Mouse (Mus musculus): ENCODE measurements around the gene Sorbs1. TPM values are rescaled to one million over a fixed set of nuclear protein-coding genes. Genes with fewer than 3 reads are reported as not detected.

Gene Sorbs1
- polyA plus RNA-seq, 1 experiment from 2014 or later = 79.4 TPM

DNA sequence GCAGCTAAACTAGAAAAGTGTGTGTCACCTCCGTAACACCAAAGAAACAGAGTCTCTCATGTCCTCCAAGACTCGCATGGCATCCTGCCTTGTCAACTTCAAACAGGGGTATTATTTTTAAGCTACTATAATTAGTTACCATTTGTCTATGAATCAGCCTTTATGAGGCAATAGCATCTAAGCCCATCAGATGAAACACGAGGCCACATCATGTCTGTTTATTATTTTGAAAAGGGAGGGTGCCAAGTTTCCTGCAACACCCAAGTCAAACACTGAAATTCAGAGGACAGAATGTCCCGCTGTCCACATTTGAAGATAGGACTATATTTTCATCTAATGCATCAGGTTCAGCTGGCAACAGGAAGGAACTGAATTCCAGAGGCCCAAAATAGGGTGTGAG lies 81.6 kb downstream of the Sorbs1 start:
- WGBS = 85% methylated on average over 4 of the region's 4 CpGs
- no peaks in the 10 kb centered on the region for H3K9me3 ChIP-seq
- H3K36me3 ChIP-seq = no peaks in the 10 kb centered on the region
- H3K4me2 ChIP-seq (replicated peaks) = no peak overlapping the region
- no peak overlapping the region for H3K4me3 ChIP-seq
- H3K27ac ChIP-seq (replicated peaks) = no peak overlapping the region
- no peak for ATAC-seq (ENCODE audit: low FRiP score, low read depth)
- H3K4me1 ChIP-seq = peaks cover 22% of the 10 kb centered on the region
- H3K27me3 ChIP-seq = no peaks in the 10 kb centered on the region
- H3K9ac ChIP-seq (replicated peaks) = no peak overlapping the region

DNA sequence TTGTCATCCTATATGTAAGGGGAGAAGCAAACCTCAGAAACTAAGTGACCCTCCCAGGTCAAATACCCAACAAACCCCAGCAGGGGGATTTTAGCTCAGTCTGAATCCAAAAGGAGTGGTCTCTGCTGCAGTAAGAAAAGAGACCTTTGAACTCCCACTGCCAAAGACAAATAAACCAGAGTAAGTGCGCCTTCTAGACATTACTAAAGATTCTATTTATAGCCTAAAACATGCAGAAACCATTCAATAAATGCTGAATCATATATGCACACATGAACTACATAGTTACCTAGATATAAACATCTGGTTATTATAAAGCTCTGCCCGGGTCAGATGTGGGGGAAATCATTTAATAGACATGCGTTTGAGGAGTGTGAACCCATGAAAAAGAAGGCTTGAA lies 84.0 kb downstream of the Sorbs1 start:
- no peak for ATAC-seq (ENCODE audit: low FRiP score, low read depth)
- H3K4me2 ChIP-seq (replicated peaks) = no peak overlapping the region
- H3K27ac ChIP-seq (replicated peaks) = no peak overlapping the region
- H3K4me3 ChIP-seq = no peak overlapping the region
- no peaks in the 10 kb centered on the region for H3K9me3 ChIP-seq
- no peaks in the 10 kb centered on the region for H3K36me3 ChIP-seq
- peaks cover 22% of the 10 kb centered on the region for H3K4me1 ChIP-seq
- H3K9ac ChIP-seq (replicated peaks) = no peak overlapping the region
- no peaks in the 10 kb centered on the region for H3K27me3 ChIP-seq
- WGBS = 78% methylated on average over 3 of the region's 3 CpGs

DNA sequence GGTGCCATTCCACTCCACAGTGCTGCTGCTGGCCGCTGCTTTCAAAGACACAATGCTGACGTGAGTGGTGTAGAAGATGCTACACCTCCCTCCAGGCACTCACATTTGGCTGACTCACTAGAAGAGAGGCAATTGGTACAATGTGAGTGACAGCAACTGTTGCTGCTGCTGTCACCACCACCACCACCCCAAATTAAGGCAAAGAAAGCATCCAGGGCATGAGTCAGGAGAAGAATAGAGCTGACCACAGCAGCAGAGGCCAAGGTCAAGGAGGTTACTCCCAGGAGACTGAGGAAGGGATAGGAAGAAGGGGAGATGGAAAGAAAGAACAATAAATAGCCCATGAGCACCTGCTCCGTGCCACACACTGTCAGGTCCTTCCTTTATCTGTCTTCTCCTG lies 84.4 kb downstream of the Sorbs1 start:
- Histone ChIP-seq H3K9ac (replicated peaks) (no peak overlapping the region), H3K4me1 (peaks cover 18% of the 10 kb centered on the region), H3K4me3 (no peak overlapping the region), H3K27me3 (no peaks in the 10 kb centered on the region), H3K36me3 (no peaks in the 10 kb centered on the region), H3K9me3 (no peaks in the 10 kb centered on the region), H3K4me2 (replicated peaks) (no peak overlapping the region), H3K27ac (replicated peaks) (no peak overlapping the region)
- WGBS = 79% methylated on average over 3 of the region's 3 CpGs
- ATAC-seq (ENCODE audit: low FRiP score, low read depth) = no peak

DNA sequence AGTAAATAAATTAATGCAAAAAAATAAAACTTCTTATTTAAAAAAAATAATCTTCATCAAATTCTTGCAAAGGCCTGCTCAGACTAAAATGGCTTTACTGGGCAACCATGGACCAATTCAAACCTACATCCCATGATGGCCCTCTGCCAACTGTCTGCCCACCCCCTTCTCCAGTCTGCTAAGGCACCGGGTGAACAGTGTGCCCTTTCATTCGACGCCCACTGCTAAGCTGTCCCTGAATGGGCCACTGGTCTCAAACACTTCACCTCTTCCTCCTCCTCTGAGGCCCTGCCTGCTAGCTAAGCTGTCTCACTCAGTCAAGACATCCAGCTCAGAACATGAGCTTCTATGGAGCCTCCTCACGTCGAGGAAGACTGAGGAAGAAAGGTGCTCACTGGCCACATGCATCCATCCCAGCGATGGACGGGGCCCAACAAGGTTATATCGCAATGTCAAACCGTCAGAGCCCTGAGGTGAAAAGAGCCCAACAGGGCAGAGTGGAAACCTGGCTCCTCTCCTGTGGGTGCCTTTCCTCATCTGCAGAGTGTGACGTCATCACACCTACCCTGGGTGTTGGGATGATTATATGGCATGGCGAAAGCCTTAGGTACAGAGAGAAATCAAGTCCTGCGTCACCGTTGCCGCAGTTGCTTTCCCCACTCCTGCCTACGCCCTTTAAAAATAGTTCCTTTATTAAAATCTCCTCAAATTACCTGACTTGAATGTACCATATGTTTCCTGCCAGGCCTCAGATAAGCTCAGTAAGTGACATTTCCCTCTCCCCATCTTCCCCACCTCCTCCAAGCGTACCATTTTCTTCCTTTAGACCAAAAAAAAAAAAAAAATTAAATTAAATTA lies 87.2 kb downstream of the Sorbs1 start:
- Histone ChIP-seq H3K4me2 (replicated peaks) (no peak overlapping the region), H3K27ac (replicated peaks) (no peak overlapping the region), H3K4me3 (no peak overlapping the region), H3K9me3 (no peaks in the 10 kb centered on the region), H3K27me3 (no peaks in the 10 kb centered on the region), H3K9ac (replicated peaks) (no peak overlapping the region), H3K36me3 (no peaks in the 10 kb centered on the region), H3K4me1 (peaks cover 7% of the 10 kb centered on the region; the same call in 1 of the 2 replicates)
- peak; percentile 73; the same call in 1 of the 2 replicates for ATAC-seq (ENCODE audit: low FRiP score, low read depth)
- WGBS = 83% methylated on average over 16 of the region's 16 CpGs

DNA sequence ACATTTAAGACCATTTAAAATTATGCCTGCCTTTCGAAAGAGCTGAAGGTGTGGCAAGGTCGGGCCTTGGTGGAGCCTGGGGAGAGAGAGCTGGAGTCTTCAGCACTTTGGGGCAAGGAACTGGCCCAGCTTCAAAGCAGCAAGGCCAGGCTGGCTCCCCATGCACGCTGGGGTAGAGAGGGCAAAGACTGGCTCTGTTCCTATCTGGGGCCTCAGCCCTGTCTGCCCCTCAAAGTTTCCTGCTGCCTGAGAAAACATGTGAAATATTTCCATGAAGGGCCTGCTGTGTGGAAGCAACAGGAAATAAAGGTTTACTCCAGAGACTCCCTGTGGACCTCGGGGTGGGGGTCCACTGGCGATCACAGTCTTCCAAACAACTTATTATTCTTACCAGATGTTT lies 88.3 kb downstream of the Sorbs1 start:
- H3K4me2 ChIP-seq (replicated peaks) = no peak overlapping the region
- 74% methylated on average over 5 of the region's 5 CpGs for WGBS
- H3K27me3 ChIP-seq = no peaks in the 10 kb centered on the region
- no peak for ATAC-seq (ENCODE audit: low FRiP score, low read depth)
- no peaks in the 10 kb centered on the region for H3K36me3 ChIP-seq
- no peaks in the 10 kb centered on the region for H3K9me3 ChIP-seq
- no peak overlapping the region for H3K27ac ChIP-seq (replicated peaks)
- no peak overlapping the region for H3K4me3 ChIP-seq
- H3K4me1 ChIP-seq = peaks cover 7% of the 10 kb centered on the region; the same call in 1 of the 2 replicates
- no peak overlapping the region for H3K9ac ChIP-seq (replicated peaks)

DNA sequence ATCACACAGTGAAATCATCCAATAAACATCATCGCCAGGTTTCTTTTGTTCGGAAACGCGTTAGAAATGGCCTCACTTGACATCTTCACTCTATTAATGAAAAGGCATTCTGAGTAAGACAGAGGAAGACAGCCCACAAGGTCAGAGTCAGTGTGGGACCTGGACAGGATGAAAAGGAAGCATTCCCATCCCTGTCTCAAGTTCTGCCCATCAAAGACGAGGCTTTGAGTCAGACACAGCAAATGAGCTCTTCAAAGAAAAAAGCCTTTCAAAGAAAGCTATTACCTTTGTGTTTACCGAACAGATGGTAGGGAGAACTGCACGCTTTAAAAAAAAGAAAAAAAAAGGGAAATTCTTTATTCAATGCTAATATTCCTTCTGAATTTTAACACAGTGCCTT lies 92.5 kb downstream of the Sorbs1 start:
- WGBS = 56% methylated on average over 7 of the region's 7 CpGs
- ATAC-seq (ENCODE audit: low FRiP score, low read depth) = no peak
- H3K4me2 ChIP-seq (replicated peaks) = no peak overlapping the region

DNA sequence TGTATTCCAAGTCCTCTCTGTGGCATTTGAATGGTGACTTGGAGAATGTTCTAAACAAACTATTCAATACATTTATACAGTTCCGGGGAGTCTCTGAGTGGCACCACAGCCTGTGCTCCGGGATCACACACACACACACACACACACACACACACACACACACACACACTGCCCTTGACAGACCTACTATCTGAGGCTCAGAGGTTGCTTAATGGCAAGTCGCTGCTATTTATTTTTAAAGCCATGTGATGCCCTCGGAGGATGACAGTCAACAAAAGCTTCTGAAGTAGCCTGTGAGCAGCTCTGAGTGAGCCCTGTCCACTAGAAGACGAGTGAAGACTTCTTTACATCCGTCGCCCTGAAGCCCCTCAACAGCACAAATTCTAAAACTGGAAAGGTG lies 94.3 kb downstream of the Sorbs1 start:
- no peaks in the 10 kb centered on the region for H3K27me3 ChIP-seq
- no peaks in the 10 kb centered on the region for H3K9me3 ChIP-seq
- H3K36me3 ChIP-seq = no peaks in the 10 kb centered on the region
- peaks cover 6% of the 10 kb centered on the region; the same call in 1 of the 2 replicates for H3K4me1 ChIP-seq
- no peak overlapping the region for H3K9ac ChIP-seq (replicated peaks)
- H3K27ac ChIP-seq (replicated peaks) = no peak overlapping the region
- WGBS = 79% methylated on average over 7 of the region's 7 CpGs
- H3K4me2 ChIP-seq (replicated peaks) = no peak overlapping the region
- no peak overlapping the region for H3K4me3 ChIP-seq
- ATAC-seq (ENCODE audit: low FRiP score, low read depth) = no peak

More for the DNA sequence above, 92.5 kb downstream of the Sorbs1 start:
- Histone ChIP-seq H3K27ac (replicated peaks) (no peak overlapping the region), H3K36me3 (no peaks in the 10 kb centered on the region), H3K4me3 (no peak overlapping the region), H3K9me3 (no peaks in the 10 kb centered on the region), H3K27me3 (no peaks in the 10 kb centered on the region), H3K4me1 (peaks cover 3% of the 10 kb centered on the region; the same call in 1 of the 2 replicates), H3K9ac (replicated peaks) (no peak overlapping the region)

DNA sequence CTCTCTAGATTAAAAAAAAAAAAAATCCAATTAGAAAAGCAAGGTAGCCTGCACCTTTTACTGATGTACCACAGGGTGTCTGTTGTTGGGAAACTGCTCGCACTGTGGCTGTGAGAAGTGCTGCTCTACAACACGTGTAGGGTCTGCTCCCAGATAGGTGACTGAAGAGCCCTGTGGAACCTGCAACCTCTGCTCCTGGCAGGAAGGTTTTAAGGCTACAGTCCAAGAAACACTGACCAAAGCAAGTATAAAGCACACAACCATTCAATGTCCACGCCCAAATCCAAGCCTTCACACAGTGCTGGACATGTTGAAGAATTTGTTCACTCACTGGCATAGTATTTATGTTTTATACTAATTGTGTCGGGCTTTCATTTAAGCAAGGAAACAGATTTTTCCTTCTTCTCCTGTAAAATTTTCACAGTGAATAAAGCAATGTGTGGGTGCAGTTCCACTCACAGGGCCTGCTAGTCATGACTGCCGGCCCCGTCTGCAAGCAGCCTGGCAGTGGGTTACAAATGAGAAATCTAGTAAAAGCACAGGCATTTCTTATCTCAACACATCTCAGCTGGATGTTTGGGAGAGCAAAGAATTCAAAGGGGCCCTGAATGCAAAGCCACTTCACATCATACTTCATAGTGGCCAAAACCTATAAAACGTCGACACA lies 96.3 kb downstream of the Sorbs1 start:
- no peak overlapping the region for H3K4me3 ChIP-seq
- H3K36me3 ChIP-seq = no peaks in the 10 kb centered on the region
- H3K27me3 ChIP-seq = no peaks in the 10 kb centered on the region
- no peak overlapping the region for H3K4me2 ChIP-seq (replicated peaks)
- H3K9me3 ChIP-seq = no peaks in the 10 kb centered on the region
- no peak overlapping the region for H3K9ac ChIP-seq (replicated peaks)
- no peak overlapping the region for H3K27ac ChIP-seq (replicated peaks)
- ATAC-seq (ENCODE audit: low FRiP score, low read depth) = no peak
- WGBS = 86% methylated on average over 8 of the region's 8 CpGs
- peaks cover 4% of the 10 kb centered on the region; the same call in 1 of the 2 replicates for H3K4me1 ChIP-seq

DNA sequence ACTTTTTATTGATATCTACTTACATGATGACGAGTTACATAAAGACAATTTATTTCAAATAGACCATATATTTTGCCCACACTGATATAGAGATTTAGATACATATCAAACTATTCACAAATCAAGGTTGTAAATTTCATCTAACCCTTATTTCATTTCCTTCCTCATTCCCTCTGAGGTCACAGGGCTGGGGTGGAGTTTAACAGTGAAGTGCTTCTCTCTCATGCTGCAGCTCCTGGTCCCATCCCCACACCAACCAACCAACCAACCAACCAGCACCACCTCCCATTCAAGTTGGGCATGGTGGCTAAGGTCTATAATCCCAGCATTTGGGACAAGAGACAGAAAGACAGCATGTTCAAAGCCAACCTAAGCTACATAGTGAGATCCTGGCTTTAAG lies 97.9 kb downstream of the Sorbs1 start:
- H3K4me1 ChIP-seq = peaks cover 4% of the 10 kb centered on the region; the same call in 1 of the 2 replicates
- H3K27me3 ChIP-seq = no peaks in the 10 kb centered on the region
- no peak overlapping the region for H3K4me2 ChIP-seq (replicated peaks)
- 89% methylated on average over 1 of the region's 1 CpGs for WGBS
- ATAC-seq (ENCODE audit: low FRiP score, low read depth) = no peak
- H3K9ac ChIP-seq (replicated peaks) = no peak overlapping the region
- H3K9me3 ChIP-seq = no peaks in the 10 kb centered on the region
- no peaks in the 10 kb centered on the region for H3K36me3 ChIP-seq
- no peak overlapping the region for H3K4me3 ChIP-seq
- no peak overlapping the region for H3K27ac ChIP-seq (replicated peaks)

DNA sequence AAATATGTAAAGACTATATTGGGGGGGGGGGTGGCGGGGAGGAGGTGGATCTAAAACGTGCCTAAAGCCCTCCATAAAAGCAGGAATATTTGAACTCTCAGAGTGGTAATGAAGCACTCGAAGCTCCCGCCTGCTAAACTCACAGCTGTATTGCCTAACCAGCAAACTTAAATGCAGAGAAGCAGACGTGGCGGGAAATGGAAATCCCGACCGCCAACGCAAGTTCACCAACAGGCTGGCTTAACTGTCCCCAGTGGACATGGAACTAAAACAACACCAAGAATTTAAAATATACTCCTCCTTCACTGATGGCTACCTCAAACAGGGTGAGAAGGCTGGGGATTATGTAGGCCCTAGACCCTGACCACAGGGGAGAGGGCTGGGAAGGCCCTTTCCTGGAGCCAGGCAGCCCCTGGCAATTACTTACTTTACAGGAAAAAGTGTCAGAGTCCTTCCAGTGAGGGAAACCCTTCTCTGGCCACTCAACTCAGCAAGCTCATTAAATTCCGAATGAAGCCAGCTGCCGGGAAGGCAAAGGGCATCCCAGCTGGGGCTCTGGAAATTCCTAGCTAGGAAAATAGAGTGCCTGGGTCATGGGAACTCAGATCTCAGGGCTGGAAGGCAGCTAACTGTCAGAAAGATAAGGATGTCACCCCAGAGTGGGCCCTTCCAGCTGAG lies 98.6 kb downstream of the Sorbs1 start:
- Histone ChIP-seq H3K36me3 (no peaks in the 10 kb centered on the region), H3K4me3 (no peak overlapping the region), H3K4me2 (replicated peaks) (no peak overlapping the region), H3K9ac (replicated peaks) (no peak overlapping the region), H3K9me3 (no peaks in the 10 kb centered on the region), H3K27ac (replicated peaks) (0 out of 2 replicates have a peak overlapping the region, but pooled peaks have one; percentile 20), H3K4me1 (peaks cover 4% of the 10 kb centered on the region; the same call in 1 of the 2 replicates), H3K27me3 (no peaks in the 10 kb centered on the region)
- peak; percentile 23; the same call in 1 of the 2 replicates for ATAC-seq (ENCODE audit: low FRiP score, low read depth)
- WGBS = 59% methylated on average over 11 of the region's 11 CpGs

DNA sequence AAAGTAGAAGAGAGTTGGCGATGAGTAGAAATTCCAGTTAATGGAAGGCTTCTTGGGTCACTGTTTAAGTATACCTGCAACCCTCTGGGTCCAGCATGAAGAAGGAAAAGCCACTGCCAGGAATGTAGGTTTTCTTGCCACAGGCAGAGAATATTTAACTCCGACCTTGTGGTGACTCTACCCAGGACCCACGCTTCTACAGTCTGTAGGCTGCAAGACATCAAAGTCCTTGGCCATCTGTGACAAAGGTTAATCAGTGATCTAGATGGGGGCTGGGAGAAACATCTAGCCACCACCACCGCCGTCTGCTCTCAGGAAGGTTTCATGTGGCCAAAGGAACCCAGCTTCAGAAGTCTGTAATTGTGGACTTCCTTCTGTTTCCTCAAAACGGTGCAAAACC lies 99.2 kb downstream of the Sorbs1 start:
- Histone ChIP-seq H3K4me2 (replicated peaks) (no peak overlapping the region), H3K9ac (replicated peaks) (no peak overlapping the region), H3K4me3 (no peak overlapping the region), H3K9me3 (no peaks in the 10 kb centered on the region), H3K27ac (replicated peaks) (0 out of 2 replicates have a peak overlapping the region, but pooled peaks have one; percentile 20), H3K27me3 (no peaks in the 10 kb centered on the region), H3K36me3 (no peaks in the 10 kb centered on the region), H3K4me1 (peaks cover 4% of the 10 kb centered on the region; the same call in 1 of the 2 replicates)
- 78% methylated on average over 6 of the region's 6 CpGs for WGBS
- no peak for ATAC-seq (ENCODE audit: low FRiP score, low read depth)

DNA sequence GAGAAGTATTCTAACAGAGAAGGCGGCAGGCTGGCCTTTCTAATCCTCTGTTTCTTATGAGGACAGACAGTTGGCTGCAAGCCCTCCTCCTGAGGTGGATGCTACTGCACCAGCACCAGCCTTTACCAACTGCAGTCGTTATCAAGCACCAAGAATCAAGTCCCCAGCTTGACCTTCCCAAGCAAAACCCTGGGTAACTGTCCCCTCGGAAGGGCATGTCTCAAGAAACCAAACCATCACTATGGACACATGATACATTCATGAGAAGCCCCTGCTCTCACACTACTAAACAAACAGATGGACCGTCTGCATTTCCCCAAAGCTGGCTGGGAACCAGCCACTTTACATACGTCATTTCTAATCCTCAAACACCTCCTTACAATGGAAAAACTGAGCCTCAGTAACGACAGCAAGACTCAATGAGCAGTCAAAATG lies 102.2 kb downstream of the Sorbs1 start:
- Histone ChIP-seq H3K36me3 (no peaks in the 10 kb centered on the region), H3K27ac (replicated peaks) (no peak overlapping the region), H3K9me3 (no peaks in the 10 kb centered on the region), H3K27me3 (no peaks in the 10 kb centered on the region), H3K9ac (replicated peaks) (no peak overlapping the region), H3K4me1 (peaks cover 4% of the 10 kb centered on the region; the same call in 1 of the 2 replicates), H3K4me3 (no peak overlapping the region), H3K4me2 (replicated peaks) (no peak overlapping the region)
- WGBS = 59% methylated on average over 6 of the region's 6 CpGs
- ATAC-seq (ENCODE audit: low FRiP score, low read depth) = no peak
